Mouse (Mus musculus) ES-Bruce4 (cell line): Measurements from ENCODE around the gene Cyb5r1. TPM values are rescaled to one million over a fixed set of nuclear protein-coding genes. Genes with fewer than 3 reads are reported as not detected.

Source experiments
- H3K27ac ChIP-seq: 2 replicates; pipeline ENCODE4 v1.5.1; 2012; ENCODE audit warnings: low read length, inconsistent platforms; ENCODE audit not compliant: insufficient read depth
- H3K27me3 ChIP-seq: 2 replicates; pipeline ENCODE4 v1.6.1; 2012; ENCODE audit warnings: mild to moderate bottlenecking, low read length, inconsistent platforms; ENCODE audit not compliant: control insufficient read depth, poor library complexity, insufficient read depth, severe bottlenecking
- H3K36me3 ChIP-seq: 2 replicates; pipeline ENCODE4 v1.6.1; 2012; ENCODE audit warnings: inconsistent platforms, mild to moderate bottlenecking, low read length, moderate library complexity; ENCODE audit not compliant: control insufficient read depth, poor library complexity, insufficient read depth, severe bottlenecking
- H3K4me1 ChIP-seq: one replicate; pipeline ENCODE4 v1.8.1; 2011; ENCODE audit warnings: low read length; ENCODE audit not compliant: control insufficient read depth, insufficient read depth
- H3K4me3 ChIP-seq: 2 replicates; pipeline ENCODE4 v1.5.1; 2011; ENCODE audit warnings: low read depth, mild to moderate bottlenecking, low read length
- H3K9ac ChIP-seq: 2 replicates; pipeline ENCODE4 v1.6.1; 2012; ENCODE audit warnings: low read depth, mild to moderate bottlenecking, inconsistent platforms; ENCODE audit not compliant: poor library complexity, severe bottlenecking
- H3K9me3 ChIP-seq: replicated peaks from 2 replicates; pipeline ENCODE4 v1.6.1; 2012; ENCODE audit warnings: mild to moderate bottlenecking, low read length, inconsistent platforms; ENCODE audit not compliant: control insufficient read depth, poor library complexity, insufficient read depth, severe bottlenecking
- CTCF ChIP-seq: IDR thresholded peaks from one replicate; pipeline ENCODE4 v1.8.1; 2011; ENCODE audit warnings: low read depth, low read length
- EP300 ChIP-seq: IDR thresholded peaks from 2 replicates; pipeline ENCODE4 v1.6.1; 2011; ENCODE audit warnings: low read depth, low read length; ENCODE audit not compliant: insufficient read depth
- POLR2A ChIP-seq: IDR thresholded peaks from one replicate; pipeline ENCODE4 v1.8.1; 2011; ENCODE audit warnings: low read length; ENCODE audit not compliant: insufficient read depth
- polyA plus RNA-seq: library from polyadenylated mRNA; stranded (reverse); fragments of >200 nt; gene quantifications from 2 replicates; pipeline ENCODE4 v1.2.4, GENCODE M21; 2011; ENCODE audit warnings: low read depth; ENCODE audit not compliant: missing spikeins, insufficient read depth, insufficient read length

Cyb5r1 gene
- polyA plus RNA-seq, 1 experiment = 70.8 TPM

- Histone ChIP-seq H3K4me3 (peak within 1 kb of the TSS; percentile 72), H3K36me3 (peaks cover 6% of the 10 kb centered on the region), H3K4me1 (no peaks in the 10 kb centered on the region), H3K9me3 (no peaks in the 10 kb centered on the region), H3K27ac (no peak within 1 kb of the TSS), H3K9ac (peak within 1 kb of the TSS; percentile 87), H3K27me3 (no peaks in the 10 kb centered on the region)
- TF ChIP-seq CTCF = no peak
- no peak for TF ChIP-seq EP300
- no peak for TF ChIP-seq POLR2A
Observed at GRCm38 (mm10) chr1:134454904-134455824, 49.8 kb downstream of the Cyb5r1 start, which contains the start of gene Klhl12. TSS of gene Klhl12 (plus strand) at chr1:134455531.

- H3K9ac ChIP-seq = peak overlapping the region; percentile 87
- H3K27me3 ChIP-seq = no peaks in the 10 kb centered on the region
- TF ChIP-seq CTCF (no peak), EP300 (no peak), POLR2A (no peak)
- no peaks in the 10 kb centered on the region for H3K4me1 ChIP-seq
- no peak overlapping the region for H3K27ac ChIP-seq
- no peaks in the 10 kb centered on the region for H3K9me3 ChIP-seq
- peak overlapping the region; percentile 37; the same call in 1 of the 2 replicates for H3K4me3 ChIP-seq
- peaks cover 7% of the 10 kb centered on the region for H3K36me3 ChIP-seq
Observed at GRCm38 (mm10) chr1:134456060-134456459, 50.7 kb downstream of the Cyb5r1 start.

- Histone ChIP-seq H3K9ac (no peak overlapping the region), H3K4me1 (no peaks in the 10 kb centered on the region), H3K9me3 (no peaks in the 10 kb centered on the region), H3K4me3 (no peak overlapping the region), H3K27ac (no peak overlapping the region), H3K27me3 (no peaks in the 10 kb centered on the region), H3K36me3 (peaks cover 11% of the 10 kb centered on the region)
- TF ChIP-seq POLR2A (no peak), EP300 (no peak), CTCF (no peak)
Observed at GRCm38 (mm10) chr1:134458139-134458727, 52.9 kb downstream of the Cyb5r1 start.

GRCm38 (mm10) chr1:134460294-134461284 is 55.2 kb downstream of the Cyb5r1 start:
- H3K4me3 ChIP-seq = no peak overlapping the region
- H3K36me3 ChIP-seq = peaks cover 23% of the 10 kb centered on the region
- no peak overlapping the region for H3K27ac ChIP-seq
- no peaks in the 10 kb centered on the region for H3K4me1 ChIP-seq
- no peaks in the 10 kb centered on the region for H3K27me3 ChIP-seq
- H3K9ac ChIP-seq = no peak overlapping the region
- TF ChIP-seq POLR2A (no peak), EP300 (no peak), CTCF (no peak)
- H3K9me3 ChIP-seq = no peaks in the 10 kb centered on the region

Other genes starting within 250 kb of the Cyb5r1 start
- gene Chil1, start 223.4 kb upstream of the Cyb5r1 start, polyA plus RNA-seq = 1.3 and 1.8 TPM in 2 replicates
- not detected in 2 replicates for gene Mybph, start 212.1 kb upstream of the Cyb5r1 start, polyA plus RNA-seq
- gene Adora1, start 170.1 kb upstream of the Cyb5r1 start, polyA plus RNA-seq = 0.18 TPM in 1 of 2 replicates, not detected in the other
- not detected in 2 replicates for gene Myog, start 115.6 kb upstream of the Cyb5r1 start, polyA plus RNA-seq
- 8.8 and 11.0 TPM in 2 replicates for gene Ppfia4, start 72.6 kb upstream of the Cyb5r1 start, polyA plus RNA-seq
- gene Tmem183a, start 43.6 kb upstream of the Cyb5r1 start, polyA plus RNA-seq = 105 and 110 TPM in 2 replicates
- not detected in 2 replicates for gene 4933406M09Rik, start 19.6 kb upstream of the Cyb5r1 start, polyA plus RNA-seq
- 118 and 119 TPM in 2 replicates for gene Adipor1, start 9.8 kb downstream of the Cyb5r1 start, polyA plus RNA-seq
- 42.9 and 46.5 TPM in 2 replicates for gene Klhl12, start 50.0 kb downstream of the Cyb5r1 start, polyA plus RNA-seq
- gene Rabif, start 89.1 kb downstream of the Cyb5r1 start, polyA plus RNA-seq = 21.8 and 22.7 TPM in 2 replicates
- gene Mgat4e, start 144.1 kb downstream of the Cyb5r1 start, polyA plus RNA-seq = 1.3 and 1.6 TPM in 2 replicates
- gene Kdm5b, start 154.6 kb downstream of the Cyb5r1 start, polyA plus RNA-seq = 161 and 181 TPM in 2 replicates
- gene Syt2, start 241.1 kb downstream of the Cyb5r1 start, polyA plus RNA-seq = 0.12 TPM in 1 of 2 replicates, not detected in the other